Mouse (Mus musculus) heart, embryonic 12.5 days (tissue): ENCODE results near the gene Gm20388. TPM values are rescaled to one million over a fixed set of nuclear protein-coding genes. Genes with fewer than 3 reads are reported as not detected.
A peak's percentile ranks its signal among the peaks of the same experiment; 100 is the strongest.

Experiments used
- ATAC-seq: fragments of 200-750 bp; cut with Nextera tagmentation; 2 replicates; pipeline ENCODE4 v1.8.0; 2017; ENCODE audit warnings: moderate TSS enrichment, moderate library complexity; ENCODE audit not compliant: insufficient number of reproducible peaks, low FRiP score
- H3K27ac ChIP-seq: fragments of 300-500 bp; sonication (generic); 2 replicates; pipeline ENCODE4 v1.5.1; 2016; ENCODE audit warnings: mild to moderate bottlenecking, moderate library complexity; ENCODE audit not compliant: poor library complexity, severe bottlenecking
- H3K27me3 ChIP-seq: fragments of 300-500 bp; sonication (generic); replicated peaks from 2 replicates; pipeline ENCODE4 v1.6.1; 2016; ENCODE audit warnings: mild to moderate bottlenecking, moderate library complexity
- H3K36me3 ChIP-seq: fragments of 300-500 bp; sonication (generic); 2 replicates; pipeline ENCODE4 v1.6.1; 2016; ENCODE audit warnings: mild to moderate bottlenecking, moderate library complexity
- H3K4me1 ChIP-seq: fragments of 300-500 bp; sonication (generic); replicated peaks from 2 replicates; pipeline ENCODE4 v1.6.1; 2016; ENCODE audit warnings: mild to moderate bottlenecking
- H3K4me2 ChIP-seq: fragments of 300-500 bp; sonication (generic); 2 replicates; pipeline ENCODE4 v1.6.1; 2016; ENCODE audit warnings: mild to moderate bottlenecking, moderate library complexity
- H3K4me3 ChIP-seq: fragments of 300-500 bp; sonication (generic); 2 replicates; pipeline ENCODE4 v1.5.1; 2016; ENCODE audit warnings: mild to moderate bottlenecking
- H3K9ac ChIP-seq: fragments of 300-500 bp; sonication (generic); 2 replicates; pipeline ENCODE4 v1.6.1; 2016; ENCODE audit warnings: mild to moderate bottlenecking, moderate library complexity
- H3K9me3 ChIP-seq: fragments of 300-500 bp; sonication (generic); replicated peaks from 2 replicates; pipeline ENCODE4 v1.6.1; 2016; ENCODE audit warnings: mild to moderate bottlenecking, moderate library complexity
- WGBS: fragments of 180-500 bp; shearing (Covaris S2); methylation state at CpG from one replicate; pipeline ENCODE4 v1.1.7; 2016; 5-methylcytosine and 5-hydroxymethylcytosine counted together
- polyA plus RNA-seq: library from polyadenylated mRNA; unstranded; fragments of >200 nt; fragmentation: Nextera tagmentation; extraction: Ambion mirVana; gene quantifications from 2 replicates; pipeline ENCODE4 v1.2.1, GENCODE M21; 2016

Gene Gm20388
- polyA plus RNA-seq, 1 experiment from 2014 or later, result not detected

DNA sequence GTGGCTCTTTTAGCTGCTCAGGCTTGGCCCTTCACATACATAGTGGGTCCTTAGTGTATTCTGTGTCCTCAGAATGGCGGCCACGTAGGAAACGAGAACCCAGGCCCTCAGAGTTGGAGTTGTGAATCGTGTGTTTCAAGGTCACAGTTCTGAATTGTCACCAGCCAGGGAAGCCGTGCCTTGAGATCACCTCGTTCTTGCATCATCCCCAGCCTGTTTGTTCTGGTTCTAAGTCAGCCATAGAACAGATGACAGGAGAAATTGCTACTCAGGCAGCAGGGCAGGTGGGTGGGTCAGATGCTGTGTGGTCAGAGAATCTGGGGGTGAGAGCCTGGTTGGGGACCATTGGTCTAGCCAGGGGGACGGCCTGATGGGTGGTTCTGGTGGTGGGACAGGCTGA lies 378.6 kb downstream of the Gm20388 start:
- peak overlapping the region; percentile 79 for H3K27ac ChIP-seq
- H3K9ac ChIP-seq, result 0 out of 2 replicates have a peak overlapping the region, but pooled peaks have one; percentile 1
- H3K27me3 ChIP-seq, result 0 out of 2 replicates have a peak, but pooled peaks cover 3% of the 10 kb centered on the region
- H3K4me2 ChIP-seq, result peak overlapping the region; percentile 27
- no peaks in the 10 kb centered on the region for H3K9me3 ChIP-seq
- WGBS, result 67% methylated on average over 7 of the region's 7 CpGs
- H3K4me1 ChIP-seq, result peaks cover 88% of the 10 kb centered on the region
- no peak for ATAC-seq
- no peaks in the 10 kb centered on the region for H3K36me3 ChIP-seq
- H3K4me3 ChIP-seq, result no peak overlapping the region

- peak; percentile 63 for ATAC-seq
- H3K27ac ChIP-seq, result peak overlapping the region; percentile 79
- peak overlapping the region; percentile 24 for H3K4me2 ChIP-seq
- H3K4me1 ChIP-seq, result peaks cover 88% of the 10 kb centered on the region
- H3K9me3 ChIP-seq, result no peaks in the 10 kb centered on the region
- no peaks in the 10 kb centered on the region for H3K27me3 ChIP-seq
- H3K9ac ChIP-seq, result 0 out of 2 replicates have a peak overlapping the region, but pooled peaks have one; percentile 4
- H3K4me3 ChIP-seq, result no peak overlapping the region
- no peaks in the 10 kb centered on the region for H3K36me3 ChIP-seq
- WGBS, result 13% methylated on average over 10 of the region's 10 CpGs
Observed at GRCm38 (mm10) chr8:120289698-120290181, 379.1 kb downstream of the Gm20388 start.

DNA sequence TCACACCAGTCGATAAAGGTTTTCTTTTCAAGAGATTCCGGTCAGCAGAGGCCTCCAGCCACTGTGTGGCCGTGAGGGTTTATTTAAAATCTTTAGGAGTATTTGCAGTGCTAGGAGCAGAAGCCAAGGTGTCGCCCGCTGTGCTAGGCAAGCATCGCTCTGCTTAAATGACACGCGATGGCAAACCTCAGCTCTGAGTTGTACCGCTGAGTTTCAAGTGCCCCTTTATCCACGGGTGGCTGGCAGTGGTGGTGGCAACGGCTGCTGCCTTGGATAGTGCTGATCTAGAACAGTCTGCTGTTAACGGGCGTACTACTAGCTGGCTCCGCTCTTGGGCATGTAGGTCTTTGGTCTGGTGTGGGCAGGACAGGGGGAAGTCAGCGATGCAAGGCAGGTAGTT lies 380.0 kb downstream of the Gm20388 start:
- Histone ChIP-seq H3K4me1 (peaks cover 89% of the 10 kb centered on the region), H3K4me3 (no peak overlapping the region), H3K27ac (no peak overlapping the region), H3K4me2 (no peak overlapping the region), H3K9ac (no peak overlapping the region), H3K36me3 (no peaks in the 10 kb centered on the region), H3K9me3 (no peaks in the 10 kb centered on the region), H3K27me3 (no peaks in the 10 kb centered on the region)
- 69% methylated on average over 15 of the region's 15 CpGs for WGBS
- ATAC-seq, result no peak

GRCm38 (mm10) chr8:120291650-120292049 lies 381.0 kb downstream of the Gm20388 start:
- Histone ChIP-seq H3K4me2 (peak overlapping the region; percentile 38), H3K36me3 (no peaks in the 10 kb centered on the region), H3K27ac (no peak overlapping the region), H3K27me3 (no peaks in the 10 kb centered on the region), H3K4me1 (peaks cover 89% of the 10 kb centered on the region), H3K9ac (no peak overlapping the region), H3K4me3 (no peak overlapping the region), H3K9me3 (no peaks in the 10 kb centered on the region)
- WGBS, result 79% methylated on average over 9 of the region's 9 CpGs
- ATAC-seq, result no peak

GRCm38 (mm10) chr8:120292316-120293107 lies 381.9 kb downstream of the Gm20388 start:
- WGBS, result 63% methylated on average over 8 of the region's 8 CpGs
- Histone ChIP-seq H3K9me3 (no peaks in the 10 kb centered on the region), H3K4me2 (peak overlapping the region; percentile 38), H3K4me1 (peaks cover 95% of the 10 kb centered on the region), H3K4me3 (peak overlapping the region; percentile 11), H3K27ac (peak overlapping the region; percentile 83), H3K27me3 (no peaks in the 10 kb centered on the region), H3K36me3 (no peaks in the 10 kb centered on the region), H3K9ac (peak overlapping the region; percentile 64)
- ATAC-seq, result no peak

- no peaks in the 10 kb centered on the region for H3K27me3 ChIP-seq
- peak; percentile 76 for ATAC-seq
- peak overlapping the region; percentile 83 for H3K27ac ChIP-seq
- no peaks in the 10 kb centered on the region for H3K36me3 ChIP-seq
- 22% methylated on average over 18 of the region's 18 CpGs for WGBS
- H3K4me1 ChIP-seq, result peaks cover 95% of the 10 kb centered on the region
- 0 out of 2 replicates have a peak overlapping the region, but pooled peaks have one; percentile 64 for H3K9ac ChIP-seq
- no peaks in the 10 kb centered on the region for H3K9me3 ChIP-seq
- H3K4me3 ChIP-seq, result peak overlapping the region; percentile 11; the same call in 1 of the 2 replicates
- H3K4me2 ChIP-seq, result peak overlapping the region; percentile 38
Observed at GRCm38 (mm10) chr8:120293421-120294357, 383.0 kb downstream of the Gm20388 start.

DNA sequence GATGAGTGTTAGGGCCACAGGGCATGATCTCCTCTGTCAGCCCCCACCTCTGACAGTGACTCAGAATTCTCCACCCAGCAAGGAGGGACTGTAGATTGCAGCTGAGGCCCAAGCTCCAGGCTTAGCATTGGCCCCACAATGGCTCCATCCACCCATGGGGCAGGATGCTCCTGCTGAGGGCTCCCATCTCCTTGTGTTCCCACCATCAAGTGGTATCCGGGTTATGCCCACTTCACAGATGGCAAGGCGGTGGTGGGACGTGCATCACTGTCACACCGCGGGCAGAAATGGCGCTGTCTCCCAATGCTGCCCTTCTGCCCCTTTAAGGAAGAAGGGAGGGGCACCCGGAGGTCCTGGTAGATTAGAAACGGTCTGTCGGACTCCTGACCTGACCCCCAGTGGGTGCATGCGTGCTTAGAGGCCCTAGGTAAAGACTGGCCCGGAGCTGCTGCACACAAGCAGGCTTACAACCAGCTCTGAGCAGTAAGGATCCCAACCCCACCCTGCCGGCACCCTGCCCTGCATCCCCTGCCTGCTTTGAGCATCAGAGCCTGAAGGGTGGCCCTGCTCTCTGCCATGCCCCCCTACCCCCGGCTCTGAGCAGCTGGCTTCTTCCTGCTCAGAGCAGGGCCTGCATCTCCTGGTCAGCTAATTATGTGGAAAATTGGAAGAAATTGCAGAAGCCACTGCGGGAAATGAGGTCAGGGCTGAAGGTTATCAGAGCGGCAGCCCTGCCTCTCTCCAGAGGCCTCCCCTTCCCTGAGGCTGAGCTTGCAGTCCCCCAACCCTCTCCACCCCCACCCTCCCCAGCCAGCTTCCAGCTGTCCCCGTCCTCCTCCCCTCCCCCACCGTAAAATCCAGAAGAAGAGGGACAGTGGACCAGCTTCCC lies 384.6 kb downstream of the Gm20388 start:
- peaks cover 86% of the 10 kb centered on the region for H3K4me1 ChIP-seq
- WGBS, result 21% methylated on average over 17 of the region's 17 CpGs
- ATAC-seq, result peak; percentile 51
- no peaks in the 10 kb centered on the region for H3K9me3 ChIP-seq
- peak overlapping the region; percentile 64 for H3K9ac ChIP-seq
- peak overlapping the region; percentile 38 for H3K4me2 ChIP-seq
- peak overlapping the region; percentile 83 for H3K27ac ChIP-seq
- H3K4me3 ChIP-seq, result peak overlapping the region; percentile 4; the same call in 1 of the 2 replicates
- H3K36me3 ChIP-seq, result no peaks in the 10 kb centered on the region
- H3K27me3 ChIP-seq, result no peaks in the 10 kb centered on the region

GRCm38 (mm10) chr8:120297000-120297399 lies 386.4 kb downstream of the Gm20388 start:
- Histone ChIP-seq H3K9ac (0 out of 2 replicates have a peak overlapping the region, but pooled peaks have one; percentile 36), H3K9me3 (no peaks in the 10 kb centered on the region), H3K27me3 (no peaks in the 10 kb centered on the region), H3K4me2 (no peak overlapping the region), H3K4me1 (peaks cover 82% of the 10 kb centered on the region), H3K36me3 (no peaks in the 10 kb centered on the region), H3K27ac (no peak overlapping the region), H3K4me3 (no peak overlapping the region)
- no peak for ATAC-seq
- 36% methylated on average over 5 of the region's 5 CpGs for WGBS

DNA sequence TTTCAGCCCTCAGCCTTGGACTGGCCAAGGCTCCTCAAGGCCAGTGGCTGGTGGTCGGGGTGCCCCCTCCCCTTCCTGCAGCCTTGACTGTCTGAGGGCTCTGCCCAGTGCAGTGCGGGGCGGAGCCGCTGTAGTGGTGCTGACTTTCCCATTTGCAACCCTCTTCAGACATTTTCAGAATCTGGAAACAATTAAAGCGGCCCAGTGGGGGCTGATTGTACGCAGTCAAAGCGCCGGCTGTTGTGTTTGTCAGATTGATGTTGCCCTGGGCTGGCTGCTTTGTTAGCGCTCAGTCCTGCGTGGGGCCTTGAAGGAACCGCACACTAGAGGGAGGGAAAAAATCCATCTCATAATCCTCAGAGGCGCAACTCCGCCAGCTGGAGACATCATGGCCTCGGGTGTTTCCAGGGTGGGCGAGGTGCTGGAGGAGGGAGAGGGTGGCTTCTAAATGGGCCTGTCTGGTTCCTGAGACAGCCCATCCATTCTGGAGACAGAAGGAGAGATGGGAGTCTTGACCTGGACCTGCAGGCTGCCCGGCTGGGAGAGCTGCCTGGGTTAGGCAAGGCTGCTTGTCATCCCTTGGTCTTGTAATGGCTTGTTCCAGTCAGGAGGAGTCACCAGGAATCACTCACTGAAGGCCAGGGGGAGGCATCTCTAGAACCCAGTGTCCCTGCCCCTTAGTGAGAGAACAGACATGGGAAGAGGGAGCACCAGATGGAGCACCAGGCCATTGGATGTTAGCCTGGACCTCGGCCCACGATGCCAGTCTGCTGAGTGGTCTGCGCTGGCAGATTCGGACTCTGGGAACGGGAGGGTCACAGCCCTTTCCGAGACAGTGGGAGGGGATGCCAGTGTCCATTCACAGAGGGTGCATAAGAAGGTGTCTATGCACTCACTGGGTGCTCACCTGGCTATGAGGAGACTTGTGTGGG lies 388.2 kb downstream of the Gm20388 start:
- no peak for ATAC-seq
- H3K9ac ChIP-seq, result no peak overlapping the region

More for the DNA sequence above, 388.2 kb downstream of the Gm20388 start:
- H3K4me2 ChIP-seq, result no peak overlapping the region
- no peaks in the 10 kb centered on the region for H3K27me3 ChIP-seq
- H3K4me3 ChIP-seq, result no peak overlapping the region
- WGBS, result 61% methylated on average over 22 of the region's 22 CpGs
- no peak overlapping the region for H3K27ac ChIP-seq
- peaks cover 64% of the 10 kb centered on the region for H3K4me1 ChIP-seq
- no peaks in the 10 kb centered on the region for H3K36me3 ChIP-seq
- no peaks in the 10 kb centered on the region for H3K9me3 ChIP-seq
